Mouse (Mus musculus): ENCODE results near the gene Tnnt1. TPM values are rescaled to one million over a fixed set of nuclear protein-coding genes. Genes with fewer than 3 reads are reported as not detected.

The Tnnt1 gene
- 18.6 and 21.1 TPM in 2 replicates for polyA plus RNA-seq (2014; fragmentation: Nextera tagmentation; extraction: Ambion mirVana)

GRCm38 (mm10) chr7:4516332-4517050, at the start of gene Tnnt1:
Tnnt1 (minus strand) TSS chr7:4516382.
- DNase-seq (ENCODE audit: low spot score): no peak
- Histone ChIP-seq H3K9me3 (ENCODE audit: control insufficient read depth, low read length) (no peaks in the 10 kb centered on the region), H3K27ac (ENCODE audit: low read depth) (no peak within 1 kb of the TSS), H3K27me3 (replicated peaks; ENCODE audit: control insufficient read depth, insufficient read depth, low read length) (no peaks in the 10 kb centered on the region), H3K4me3 (ENCODE audit: low read depth, low read length) (no peak within 1 kb of the TSS), H3K36me3 (ENCODE audit: control insufficient read depth, insufficient read depth, low read length) (no peaks in the 10 kb centered on the region), H3K4me2 (ENCODE audit: low read length) (no peak within 1 kb of the TSS), H3K9ac (ENCODE audit: low read length) (no peak within 1 kb of the TSS), H3K4me1 (replicated peaks; ENCODE audit: control insufficient read depth, insufficient read depth, low read length) (peaks cover 21% of the 10 kb centered on the region)
- WGBS: 24% methylated on average over 3 of the region's 4 CpGs
- no peak for ATAC-seq (replicated peaks; ENCODE audit: low FRiP score, low TSS enrichment, low read depth)

GRCm38 (mm10) chr7:4562660-4563059, 46.5 kb upstream of the Tnnt1 start:
- Histone ChIP-seq H3K4me1 (replicated peaks; ENCODE audit: control insufficient read depth, insufficient read depth, low read length) (no peaks in the 10 kb centered on the region), H3K4me3 (ENCODE audit: low read depth, low read length) (no peak overlapping the region), H3K9me3 (ENCODE audit: control insufficient read depth, low read length) (no peaks in the 10 kb centered on the region), H3K27ac (ENCODE audit: low read depth) (no peak overlapping the region), H3K36me3 (ENCODE audit: control insufficient read depth, insufficient read depth, low read length) (no peaks in the 10 kb centered on the region), H3K27me3 (replicated peaks; ENCODE audit: control insufficient read depth, insufficient read depth, low read length) (no peaks in the 10 kb centered on the region), H3K9ac (ENCODE audit: low read length) (no peak overlapping the region), H3K4me2 (ENCODE audit: low read length) (no peak overlapping the region)
- WGBS: 82% methylated on average over 3 of the region's 3 CpGs
- no peak for DNase-seq (ENCODE audit: low spot score)
- ATAC-seq (replicated peaks; ENCODE audit: low FRiP score, low TSS enrichment, low read depth): no peak

GRCm38 (mm10) chr7:4557167-4557560, 41.0 kb upstream of the Tnnt1 start:
- 72% methylated on average over 6 of the region's 6 CpGs for WGBS
- Histone ChIP-seq H3K27me3 (replicated peaks; ENCODE audit: control insufficient read depth, insufficient read depth, low read length) (no peaks in the 10 kb centered on the region), H3K9ac (ENCODE audit: low read length) (no peak overlapping the region), H3K4me1 (replicated peaks; ENCODE audit: control insufficient read depth, insufficient read depth, low read length) (no peaks in the 10 kb centered on the region), H3K27ac (ENCODE audit: low read depth) (no peak overlapping the region), H3K4me3 (ENCODE audit: low read depth, low read length) (no peak overlapping the region), H3K9me3 (ENCODE audit: control insufficient read depth, low read length) (no peaks in the 10 kb centered on the region), H3K36me3 (ENCODE audit: control insufficient read depth, insufficient read depth, low read length) (no peaks in the 10 kb centered on the region), H3K4me2 (ENCODE audit: low read length) (no peak overlapping the region)
- ATAC-seq (replicated peaks; ENCODE audit: low FRiP score, low TSS enrichment, low read depth): no peak
- no peak for DNase-seq (ENCODE audit: low spot score)

GRCm38 (mm10) chr7:4556256-4557166, 40.3 kb upstream of the Tnnt1 start:
- H3K4me1 ChIP-seq (replicated peaks; ENCODE audit: control insufficient read depth, insufficient read depth, low read length): no peaks in the 10 kb centered on the region
- H3K36me3 ChIP-seq (ENCODE audit: control insufficient read depth, insufficient read depth, low read length): no peaks in the 10 kb centered on the region
- peak; percentile 90 for ATAC-seq (replicated peaks; ENCODE audit: low FRiP score, low TSS enrichment, low read depth)
- WGBS: 22% methylated on average over 15 of the region's 15 CpGs
- H3K9ac ChIP-seq (ENCODE audit: low read length): no peak overlapping the region
- H3K9me3 ChIP-seq (ENCODE audit: control insufficient read depth, low read length): no peaks in the 10 kb centered on the region
- H3K4me2 ChIP-seq (ENCODE audit: low read length): no peak overlapping the region
- H3K27me3 ChIP-seq (replicated peaks; ENCODE audit: control insufficient read depth, insufficient read depth, low read length): no peaks in the 10 kb centered on the region
- H3K4me3 ChIP-seq (ENCODE audit: low read depth, low read length): no peak overlapping the region
- DNase-seq (ENCODE audit: low spot score): peak; percentile 89
- no peak overlapping the region for H3K27ac ChIP-seq (ENCODE audit: low read depth)

GRCm38 (mm10) chr7:4547221-4547641, 31.0 kb upstream of the Tnnt1 start, which contains the start of gene Syt5:
Syt5 (minus strand) TSS chr7:4547541.
- no peaks in the 10 kb centered on the region for H3K27me3 ChIP-seq (replicated peaks; ENCODE audit: control insufficient read depth, insufficient read depth, low read length)
- peaks cover 3% of the 10 kb centered on the region; the same call in 1 of the 2 replicates for H3K4me1 ChIP-seq (replicated peaks; ENCODE audit: control insufficient read depth, insufficient read depth, low read length)
- no peak within 1 kb of the TSS for H3K27ac ChIP-seq (ENCODE audit: low read depth)
- H3K9ac ChIP-seq (ENCODE audit: low read length): peak within 1 kb of the TSS; percentile 27; the same call in 1 of the 2 replicates
- no peaks in the 10 kb centered on the region for H3K36me3 ChIP-seq (ENCODE audit: control insufficient read depth, insufficient read depth, low read length)
- ATAC-seq (replicated peaks; ENCODE audit: low FRiP score, low TSS enrichment, low read depth) (peak; percentile 65; the same call in 1 of the 2 replicates), DNase-seq (ENCODE audit: low spot score) (peak; percentile 71)
- peak within 1 kb of the TSS; percentile 63 for H3K4me2 ChIP-seq (ENCODE audit: low read length)
- H3K9me3 ChIP-seq (ENCODE audit: control insufficient read depth, low read length): no peaks in the 10 kb centered on the region
- H3K4me3 ChIP-seq (ENCODE audit: low read depth, low read length): peak within 1 kb of the TSS; percentile 26
- WGBS: 5% methylated on average over 33 of the region's 33 CpGs

- Histone ChIP-seq H3K4me2 (ENCODE audit: low read length) (peak overlapping the region; percentile 63), H3K9ac (ENCODE audit: low read length) (peak overlapping the region; percentile 16; the same call in 1 of the 2 replicates), H3K9me3 (ENCODE audit: control insufficient read depth, low read length) (no peaks in the 10 kb centered on the region), H3K36me3 (ENCODE audit: control insufficient read depth, insufficient read depth, low read length) (no peaks in the 10 kb centered on the region), H3K4me1 (replicated peaks; ENCODE audit: control insufficient read depth, insufficient read depth, low read length) (peaks cover 3% of the 10 kb centered on the region; the same call in 1 of the 2 replicates), H3K27ac (ENCODE audit: low read depth) (no peak overlapping the region), H3K27me3 (replicated peaks; ENCODE audit: control insufficient read depth, insufficient read depth, low read length) (no peaks in the 10 kb centered on the region), H3K4me3 (ENCODE audit: low read depth, low read length) (peak overlapping the region; percentile 26)
- DNase-seq (ENCODE audit: low spot score) (peak; percentile 77), ATAC-seq (replicated peaks; ENCODE audit: low FRiP score, low TSS enrichment, low read depth) (peak; percentile 81)
- 3% methylated on average over 26 of the region's 26 CpGs for WGBS
Observed at GRCm38 (mm10) chr7:4546591-4547131, 30.5 kb upstream of the Tnnt1 start.

GRCm38 (mm10) chr7:4546050-4546449, 29.9 kb upstream of the Tnnt1 start:
- Histone ChIP-seq H3K4me3 (ENCODE audit: low read depth, low read length) (no peak overlapping the region), H3K27me3 (replicated peaks; ENCODE audit: control insufficient read depth, insufficient read depth, low read length) (no peaks in the 10 kb centered on the region), H3K4me1 (replicated peaks; ENCODE audit: control insufficient read depth, insufficient read depth, low read length) (peaks cover 3% of the 10 kb centered on the region; the same call in 1 of the 2 replicates), H3K9me3 (ENCODE audit: control insufficient read depth, low read length) (no peaks in the 10 kb centered on the region), H3K9ac (ENCODE audit: low read length) (no peak overlapping the region), H3K36me3 (ENCODE audit: control insufficient read depth, insufficient read depth, low read length) (no peaks in the 10 kb centered on the region), H3K4me2 (ENCODE audit: low read length) (no peak overlapping the region), H3K27ac (ENCODE audit: low read depth) (no peak overlapping the region)
- WGBS: 69% methylated on average over 15 of the region's 15 CpGs
- DNase-seq (ENCODE audit: low spot score): no peak
- peak; percentile 28; the same call in 1 of the 2 replicates for ATAC-seq (replicated peaks; ENCODE audit: low FRiP score, low TSS enrichment, low read depth)

GRCm38 (mm10) chr7:4542013-4542412, 25.8 kb upstream of the Tnnt1 start:
- H3K4me2 ChIP-seq (ENCODE audit: low read length): no peak overlapping the region
- no peak for ATAC-seq (replicated peaks; ENCODE audit: low FRiP score, low TSS enrichment, low read depth)
- H3K9ac ChIP-seq (ENCODE audit: low read length): no peak overlapping the region
- WGBS: 36% methylated on average over 17 of the region's 17 CpGs
- H3K4me3 ChIP-seq (ENCODE audit: low read depth, low read length): no peak overlapping the region
- no peaks in the 10 kb centered on the region for H3K36me3 ChIP-seq (ENCODE audit: control insufficient read depth, insufficient read depth, low read length)
- H3K27me3 ChIP-seq (replicated peaks; ENCODE audit: control insufficient read depth, insufficient read depth, low read length): no peaks in the 10 kb centered on the region
- no peak overlapping the region for H3K27ac ChIP-seq (ENCODE audit: low read depth)
- H3K4me1 ChIP-seq (replicated peaks; ENCODE audit: control insufficient read depth, insufficient read depth, low read length): peaks cover 3% of the 10 kb centered on the region; the same call in 1 of the 2 replicates
- DNase-seq (ENCODE audit: low spot score): no peak
- H3K9me3 ChIP-seq (ENCODE audit: control insufficient read depth, low read length): no peaks in the 10 kb centered on the region

Data from intestine, embryonic 14.5 days (tissue).